Mouse (Mus musculus) erythroid progenitor cell, adult 5-6 weeks (primary cell): ENCODE results near the gene Zfp319. TPM values are rescaled to one million over a fixed set of nuclear protein-coding genes. Genes with fewer than 3 reads are reported as not detected.
"Not testable (repeated sequence)": the region's sequence is repeated elsewhere in the genome, so short reads cannot be mapped to it uniquely, and the experiment has no call there.

Experiments
- ATAC-seq: replicated peaks from 2 replicates; pipeline ENCODE4 v1.8.0; 2016; ENCODE audit warnings: moderate number of reproducible peaks, mild to moderate bottlenecking, moderate TSS enrichment, inconsistent platforms; ENCODE audit not compliant: poor library complexity, low FRiP score, severe bottlenecking
- total RNA-seq, 2 experiments: library from RNA; stranded (forward) in 1 of 2; stranded (reverse) in 1 of 2; fragments of 150-400 nt in 1 of 2; fragments of 186-747, 209-891 nt in 1 of 2; gene quantifications; 2 replicates each; pipeline versions ENCODE4 v1.2.3 to v1.2.4; 2015 to 2017; ENCODE audit warnings: low replicate concordance in 2 of 2

The Zfp319 gene
- total RNA-seq (2015; ENCODE audit: low replicate concordance) (0.36 and 0.42 TPM in 2 replicates), total RNA-seq (2017; ENCODE audit: low replicate concordance) (0.39 and 0.61 TPM in 2 replicates)

DNA sequence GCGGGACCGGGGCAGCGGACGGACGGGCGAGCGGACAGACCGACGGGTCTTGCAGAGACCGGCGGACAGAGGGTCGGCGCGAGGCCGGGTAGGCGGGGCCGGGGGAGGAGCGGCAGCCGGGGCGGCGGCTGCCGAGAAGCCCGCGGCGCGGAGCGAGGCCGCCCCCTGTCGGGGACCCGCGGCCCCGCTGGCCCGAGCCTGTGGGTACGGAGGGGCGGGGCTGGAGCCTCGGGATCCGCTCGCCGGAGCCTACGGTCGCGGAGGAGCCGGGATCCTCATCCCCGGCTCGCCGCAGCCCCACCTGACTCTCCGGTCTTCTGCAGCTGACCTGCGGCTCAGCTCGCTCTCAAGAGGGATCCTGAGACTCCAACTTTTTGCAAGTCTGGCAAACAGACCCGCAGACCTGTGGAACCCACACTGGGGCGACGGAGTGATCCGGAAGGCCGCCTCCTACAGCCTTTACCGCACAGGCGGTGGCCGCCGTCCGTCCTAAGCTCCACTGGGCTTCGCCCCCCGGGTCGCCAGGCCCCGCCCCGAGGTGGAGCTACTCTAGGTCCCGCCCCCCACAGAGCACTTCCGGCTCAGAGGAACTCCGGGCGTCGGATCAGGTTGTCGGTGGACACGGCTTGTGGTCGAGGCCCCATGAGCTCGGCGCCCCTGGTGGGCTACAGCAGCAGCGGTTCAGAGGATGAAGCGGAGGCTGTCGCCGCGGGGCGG lies at the start of gene Zfp319, which contains the start of gene Usb1:
Zfp319 (minus strand) TSS at position 231 of the 717 bp plus-strand sequence.
Usb1 (plus strand) TSS at position 565 of the 717 bp plus-strand sequence.
- peak; percentile 92 for ATAC-seq

DNA sequence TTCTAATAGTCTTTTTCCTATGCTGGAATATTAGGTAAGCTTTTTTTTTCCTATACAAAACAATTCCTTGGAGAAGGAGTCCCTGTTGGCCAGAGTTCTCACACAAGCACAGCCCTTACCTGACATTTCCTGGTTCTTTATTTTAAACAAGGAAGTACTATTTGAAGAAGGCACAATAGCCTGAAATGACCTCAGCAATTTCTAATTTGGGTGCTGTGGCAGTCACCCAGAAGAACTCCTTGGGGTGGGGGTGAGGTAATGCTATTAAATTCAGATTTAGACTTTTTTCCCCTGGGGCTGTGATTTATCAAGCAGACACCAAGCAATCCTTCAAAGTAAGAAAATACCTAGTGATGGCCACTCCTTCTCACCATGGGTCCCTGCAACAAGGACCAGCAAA lies 49.2 kb upstream of the Zfp319 start:
- ATAC-seq: no peak

DNA sequence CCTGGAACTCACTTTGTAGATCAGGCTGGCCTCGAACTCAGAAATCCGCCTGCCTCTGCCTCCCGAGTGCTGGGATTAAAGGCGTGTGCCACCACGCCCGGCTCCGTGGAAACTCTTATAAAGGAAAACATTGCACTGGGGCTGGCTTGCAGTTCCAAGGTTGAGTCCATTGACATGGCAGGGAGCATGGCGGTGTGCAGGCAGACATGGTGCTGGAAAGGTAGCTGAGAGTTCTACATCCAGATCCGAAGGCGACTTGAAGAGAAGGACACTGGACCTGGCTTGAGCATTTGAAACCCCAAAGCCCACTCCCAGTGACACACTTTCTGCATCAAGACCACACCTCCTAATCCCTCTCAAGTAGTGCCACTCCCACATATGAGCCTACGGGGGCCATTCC lies 47.2 kb upstream of the Zfp319 start:
- not testable (repeated sequence) for ATAC-seq

DNA sequence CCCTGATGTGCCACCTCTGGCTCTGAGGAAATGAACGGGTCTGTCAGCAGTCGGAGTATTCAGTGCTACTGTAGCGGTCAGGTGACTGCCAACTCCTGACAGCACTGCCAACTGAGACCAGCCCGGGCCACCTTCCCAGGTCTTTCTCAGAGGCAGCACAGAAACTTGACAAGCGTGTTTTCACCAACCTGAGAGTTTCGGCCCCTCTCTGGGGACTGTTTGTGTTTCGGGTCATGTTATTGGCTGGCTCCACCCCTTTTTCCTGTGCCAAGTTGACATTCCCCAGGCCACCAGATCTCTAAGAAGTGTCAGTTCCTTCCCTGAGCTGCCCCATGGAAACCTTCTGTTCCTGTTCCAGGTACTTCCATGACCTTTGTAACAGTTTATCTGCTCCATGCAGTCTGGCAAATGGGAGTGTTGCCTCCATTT lies 46.1 kb upstream of the Zfp319 start:
- no peak for ATAC-seq

- ATAC-seq: no peak
Measured at GRCm38 (mm10) chr8:95377101-95377500, 45.4 kb upstream of the Zfp319 start.

DNA sequence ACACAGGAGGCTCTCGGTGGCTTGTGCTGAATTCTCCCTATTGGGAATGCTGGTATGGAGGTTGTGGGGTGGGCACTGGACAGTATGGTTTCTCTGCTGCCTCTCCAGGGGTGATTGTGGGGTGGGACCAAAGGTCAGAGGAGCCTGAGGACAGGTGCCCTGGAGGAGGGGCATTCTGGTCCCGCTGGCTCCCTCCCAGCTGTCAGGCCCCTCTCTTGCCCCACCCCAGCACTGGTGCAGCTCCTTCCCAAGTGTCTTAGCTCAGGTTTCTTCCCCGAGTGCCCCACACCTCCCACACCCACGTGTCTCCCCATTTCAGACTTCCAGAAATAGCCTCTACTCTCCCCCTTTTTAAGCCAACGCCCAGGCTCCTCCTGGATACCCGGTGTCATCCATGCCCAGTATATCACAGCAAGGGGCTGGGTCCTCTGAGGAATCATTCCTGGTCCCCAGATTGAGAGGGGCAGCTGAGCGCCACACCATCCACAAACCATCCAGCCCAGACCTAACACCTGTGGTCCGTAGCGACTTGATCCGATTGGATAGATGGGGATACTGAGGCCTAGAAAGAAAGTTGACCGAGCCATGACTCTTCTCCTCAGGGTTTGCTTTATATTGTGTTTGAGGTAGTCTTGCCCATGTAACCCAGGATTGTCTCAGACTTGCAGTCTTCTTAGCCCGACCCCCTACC lies 44.7 kb upstream of the Zfp319 start:
- no peak for ATAC-seq

- ATAC-seq: no peak
Measured at GRCm38 (mm10) chr8:95375374-95375930, 43.7 kb upstream of the Zfp319 start.

DNA sequence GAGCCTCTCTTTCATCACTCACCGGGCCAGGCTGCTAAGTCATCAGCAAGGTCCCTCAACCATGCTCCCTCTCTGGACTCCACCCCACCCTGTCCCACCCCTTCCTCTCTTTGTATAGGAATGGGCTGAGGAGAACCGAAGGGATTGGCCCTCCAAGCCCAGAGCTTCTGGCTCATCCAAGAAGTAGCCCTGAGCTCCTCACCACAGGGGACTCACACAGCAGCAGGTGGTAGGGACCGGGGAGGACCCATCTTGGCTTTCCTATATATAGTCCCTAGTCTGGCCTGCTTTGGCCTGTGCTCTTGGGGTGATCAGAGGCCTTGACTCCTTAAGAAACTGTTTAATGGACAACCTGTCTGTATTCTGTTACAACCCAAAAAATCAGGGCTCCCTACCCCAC lies 42.7 kb upstream of the Zfp319 start:
- no peak for ATAC-seq

GRCm38 (mm10) chr8:95373389-95374002 lies 41.7 kb upstream of the Zfp319 start:
- no peak for ATAC-seq

DNA sequence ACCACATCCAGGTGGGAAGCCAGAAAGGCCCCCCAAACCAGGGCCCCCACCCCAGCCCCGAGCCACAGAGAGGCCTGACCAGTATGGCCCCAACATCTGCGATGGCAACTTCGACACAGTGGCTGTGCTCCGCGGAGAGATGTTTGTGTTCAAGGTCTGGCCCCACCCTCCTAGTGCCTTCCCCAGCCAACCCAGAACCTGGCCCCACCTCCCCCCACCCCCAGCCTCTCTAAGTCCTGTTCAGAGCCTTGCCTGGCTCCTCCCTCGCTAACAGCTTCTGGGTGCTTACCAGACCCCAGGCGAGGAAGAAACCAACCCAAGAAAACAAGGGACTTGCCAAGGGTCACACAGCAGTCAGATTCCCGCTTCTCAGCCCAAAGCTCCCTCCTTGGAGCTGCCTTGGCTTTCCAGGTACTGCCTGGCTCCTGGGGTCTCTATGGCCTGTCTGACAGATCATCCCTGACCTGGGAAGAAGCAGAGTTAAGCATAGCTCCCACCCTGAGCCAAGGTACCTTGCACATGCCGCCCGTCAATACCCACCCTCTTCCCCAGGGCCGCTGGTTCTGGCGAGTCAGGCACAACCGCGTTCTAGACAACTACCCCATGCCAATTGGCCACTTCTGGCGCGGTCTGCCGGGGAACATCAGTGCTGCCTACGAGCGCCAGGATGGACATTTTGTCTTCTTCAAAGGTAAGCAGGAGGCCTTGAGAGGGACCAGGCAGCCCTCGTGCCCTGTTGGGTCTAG lies 38.0 kb upstream of the Zfp319 start:
- ATAC-seq: no peak

GRCm38 (mm10) chr8:95363849-95364248 lies 32.1 kb upstream of the Zfp319 start:
- ATAC-seq: no peak

DNA sequence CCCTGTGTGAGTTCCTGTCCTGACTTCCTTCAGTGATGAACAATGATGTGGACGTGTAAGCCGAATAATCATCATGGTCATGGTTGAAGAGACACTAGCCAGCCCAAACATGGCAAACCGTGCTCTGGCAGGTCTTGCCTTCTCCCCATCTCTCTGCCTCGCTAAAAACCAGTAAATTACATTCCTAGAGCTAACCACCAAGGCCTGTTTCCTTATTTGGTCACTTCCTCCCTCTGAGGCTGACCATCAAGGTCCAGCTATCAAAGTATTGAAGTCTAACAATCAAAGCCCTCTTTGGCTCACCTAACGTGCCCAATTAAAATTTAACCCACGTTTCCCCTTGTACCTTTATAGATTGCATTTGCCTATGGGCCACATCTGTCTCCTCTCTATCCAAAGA lies 30.5 kb upstream of the Zfp319 start:
- ATAC-seq: no peak

DNA sequence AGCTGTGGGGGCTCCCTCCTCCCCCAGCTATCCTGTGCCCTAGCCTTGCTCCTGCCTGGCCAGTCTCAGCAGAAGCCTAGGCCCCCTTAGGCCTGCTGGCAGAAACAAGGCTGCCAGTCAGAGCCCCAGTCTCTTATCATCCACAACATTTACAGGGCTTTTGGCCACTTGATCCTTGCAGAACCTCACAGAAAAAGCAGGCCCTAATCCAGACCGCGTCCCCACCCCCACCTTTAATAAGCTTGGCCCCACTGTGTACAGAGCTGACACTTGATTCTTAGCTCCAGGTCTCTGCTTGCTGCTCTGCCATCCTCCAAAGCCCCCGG lies 29.2 kb upstream of the Zfp319 start:
- ATAC-seq: no peak

GRCm38 (mm10) chr8:95360181-95361015 lies 28.6 kb upstream of the Zfp319 start:
- ATAC-seq: no peak

GRCm38 (mm10) chr8:95358550-95359411 lies 27.0 kb upstream of the Zfp319 start:
- ATAC-seq: no peak

DNA sequence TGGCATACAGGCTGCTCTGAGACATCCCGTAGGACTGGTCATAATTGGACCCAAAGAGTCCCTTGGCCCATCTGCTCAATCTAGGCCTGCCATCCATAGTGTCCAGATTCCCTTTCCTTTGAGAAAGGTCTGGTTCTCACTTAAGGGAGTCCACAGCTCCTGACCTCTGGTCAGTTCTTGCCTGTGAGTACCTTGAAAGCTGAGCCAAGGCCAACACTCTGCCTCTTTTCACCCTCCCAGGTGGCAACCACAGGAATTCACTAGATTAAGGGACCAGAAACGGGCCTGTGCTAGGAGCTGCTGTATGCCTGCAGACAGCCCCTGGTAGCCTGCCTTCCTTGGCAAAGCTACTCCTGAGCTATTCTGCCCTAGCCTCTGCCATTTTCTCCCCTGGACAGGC lies 22.9 kb upstream of the Zfp319 start:
- ATAC-seq: no peak

- no peak for ATAC-seq
Measured at GRCm38 (mm10) chr8:95352871-95353866, 21.4 kb upstream of the Zfp319 start.
